Mouse (Mus musculus): ENCODE results near the gene Spag6.

- TF ChIP-seq ZC3H11A (IDR thresholded peaks at IDR 0.05; ENCODE audit: low read depth, low read length) (no peak), CTCF (IDR thresholded peaks at IDR 0.05 in 2 of 3, conservative IDR thresholded peaks at IDR 0.05 in 1 of 3; ENCODE audit: control insufficient read depth in 1 of 3, insufficient read depth in 1 of 3, low read depth in 2 of 3, low read length in 3 of 3, poor library complexity in 1 of 3, severe bottlenecking in 1 of 3) (no peak), RAD21 (IDR thresholded peaks at IDR 0.05; ENCODE audit: low read depth, low read length) (no peak), USF2 (IDR thresholded peaks at IDR 0.05; ENCODE audit: borderline replicate concordance in 1 of 2, insufficient read depth in 1 of 2, low read depth in 1 of 2, low read length in 2 of 2) (no peak), GATA1 (IDR thresholded peaks at IDR 0.05; ENCODE audit: low read depth, low read length) (no peak), EP300 (IDR thresholded peaks at IDR 0.05; ENCODE audit: low read depth in 1 of 2, low read length in 2 of 2) (no peak), POLR2AphosphoS5 (IDR thresholded peaks at IDR 0.05; ENCODE audit: borderline replicate concordance, low read depth, low read length) (no peak), POLR2A (IDR thresholded peaks at IDR 0.05; ENCODE audit: control insufficient read depth in 1 of 2, insufficient read depth in 1 of 2, low read depth in 1 of 2, low read length in 2 of 2, poor library complexity in 1 of 2) (no peak)
Measured at GRCm38 (mm10) chr2:18690055-18690691, 3.7 kb upstream of the Spag6 start.

Measured in MEL (cell line).